Mouse (Mus musculus) liver, postnatal 0 days (tissue): ENCODE data around the gene Psd. TPM values are rescaled to one million over a fixed set of nuclear protein-coding genes. Genes with fewer than 3 reads are reported as not detected.

ENCODE experiments used
- ATAC-seq: fragments of 200-750 bp; cut with Nextera tagmentation; 2 replicates; pipeline ENCODE4 v1.8.0; 2017; ENCODE audit warnings: mild to moderate bottlenecking, moderate library complexity
- DNase-seq: peaks from one replicate; pipeline ENCODE4 v3.0.0-alpha.2; 2016
- H3K27ac ChIP-seq: fragments of 300-500 bp; sonication (generic); 2 replicates; pipeline ENCODE4 v1.5.1; 2014; ENCODE audit warnings: antibody characterized with exemption, moderate library complexity, mild to moderate bottlenecking, low read depth
- H3K27me3 ChIP-seq: fragments of 300-500 bp; sonication (generic); 2 replicates; pipeline ENCODE4 v1.6.1; 2014; ENCODE audit warnings: low read length, control low read depth, mixed read lengths; ENCODE audit not compliant: insufficient read depth
- H3K36me3 ChIP-seq: fragments of 300-500 bp; sonication (generic); replicated peaks from 2 replicates; pipeline ENCODE4 v1.6.1; 2014; ENCODE audit warnings: mild to moderate bottlenecking, control low read depth, low read length, moderate library complexity, mixed read lengths; ENCODE audit not compliant: insufficient read depth
- H3K4me1 ChIP-seq: fragments of 300-500 bp; sonication (generic); 2 replicates; pipeline ENCODE4 v1.6.1; 2014; ENCODE audit warnings: antibody characterized with exemption, mild to moderate bottlenecking, control low read depth; ENCODE audit not compliant: insufficient read depth
- H3K4me2 ChIP-seq: fragments of 300-500 bp; sonication (generic); 2 replicates; pipeline ENCODE4 v1.6.1; 2014; ENCODE audit warnings: low read depth, mild to moderate bottlenecking, low read length, moderate library complexity, mixed read lengths
- H3K4me3 ChIP-seq: fragments of 300-500 bp; sonication (generic); 2 replicates; pipeline ENCODE4 v1.5.1; 2014; ENCODE audit warnings: low read depth, low read length
- H3K9ac ChIP-seq: fragments of 300-500 bp; sonication (generic); replicated peaks from 2 replicates; pipeline ENCODE4 v1.6.1; 2014; ENCODE audit warnings: mild to moderate bottlenecking, moderate library complexity
- H3K9me3 ChIP-seq: fragments of 300-500 bp; sonication (generic); 2 replicates; pipeline ENCODE4 v1.6.1; 2016; ENCODE audit warnings: mild to moderate bottlenecking, control low read depth, low read length, mixed read lengths
- CTCF ChIP-seq: sonication (generic); IDR thresholded peaks from 2 replicates; pipeline ENCODE4 v1.5.1; 2016; ENCODE audit warnings: antibody characterized with exemption, low read depth
- EP300 ChIP-seq: IDR thresholded peaks from 2 replicates; pipeline ENCODE4 v1.6.1; 2016; ENCODE audit warnings: antibody characterized with exemption, low read depth, mild to moderate bottlenecking
- WGBS: fragments of 180-500 bp; shearing (Covaris S2); extraction: QIAGEN DNeasy Blood & Tissue Kit; methylation state at CpG from one replicate; pipeline ENCODE4 v1.1.7; 2014; ENCODE audit not compliant: insufficient replicate concordance; 5-methylcytosine and 5-hydroxymethylcytosine counted together
- polyA plus RNA-seq: library from polyadenylated mRNA; unstranded; fragments of >200 nt; fragmentation: Nextera tagmentation; extraction: Ambion mirVana; gene quantifications from 2 replicates; pipeline ENCODE4 v1.2.1, GENCODE M21; 2015

Psd gene
- polyA plus RNA-seq, 1 experiment from 2014 or later = 2.0 TPM

GRCm38 (mm10) chr19:46305432-46306267 lies 21.3 kb downstream of the Psd start:
- WGBS = 2% methylated on average over 42 of the region's 43 CpGs
- ATAC-seq = peak; percentile 71
- H3K27ac ChIP-seq = peak overlapping the region; percentile 81
- H3K4me3 ChIP-seq = peak overlapping the region; percentile 61
- H3K36me3 ChIP-seq = peaks cover 13% of the 10 kb centered on the region
- no peaks in the 10 kb centered on the region for H3K9me3 ChIP-seq
- peak; percentile 94 for DNase-seq
- TF ChIP-seq CTCF (peak; percentile 6; the same call in 1 of the 2 replicates), EP300 (0 out of 2 replicates have a peak, but pooled peaks have one; percentile 20)
- peak overlapping the region; percentile 82 for H3K4me2 ChIP-seq
- H3K27me3 ChIP-seq = no peaks in the 10 kb centered on the region
- H3K4me1 ChIP-seq = peaks cover 22% of the 10 kb centered on the region
- peak overlapping the region; percentile 61 for H3K9ac ChIP-seq

- DNase-seq (no peak), ATAC-seq (peak; percentile 39)
- Histone ChIP-seq H3K36me3 (peaks cover 11% of the 10 kb centered on the region), H3K9me3 (no peaks in the 10 kb centered on the region), H3K27ac (peak overlapping the region; percentile 81), H3K27me3 (no peaks in the 10 kb centered on the region), H3K4me1 (peaks cover 22% of the 10 kb centered on the region), H3K4me3 (peak overlapping the region; percentile 61), H3K4me2 (peak overlapping the region; percentile 82), H3K9ac (peak overlapping the region; percentile 61)
- no peak for TF ChIP-seq CTCF
- TF ChIP-seq EP300 = no peak
- under 1% methylated on average over 34 of the region's 34 CpGs for WGBS
Measured at GRCm38 (mm10) chr19:46304908-46305333, 22.0 kb downstream of the Psd start.

GRCm38 (mm10) chr19:46304216-46304841 lies 22.6 kb downstream of the Psd start, which contains the start of gene Nfkb2:
Nfkb2 (plus strand) TSS chr19:46304320.
- peaks cover 20% of the 10 kb centered on the region for H3K4me1 ChIP-seq
- peak; percentile 6; the same call in 1 of the 2 replicates for TF ChIP-seq EP300
- TF ChIP-seq CTCF = peak; percentile 94
- H3K9me3 ChIP-seq = no peaks in the 10 kb centered on the region
- no peaks in the 10 kb centered on the region for H3K27me3 ChIP-seq
- H3K36me3 ChIP-seq = peaks cover 7% of the 10 kb centered on the region
- ATAC-seq (peak; percentile 89), DNase-seq (peak; percentile 92)
- H3K9ac ChIP-seq = peak within 1 kb of the TSS; percentile 61
- peak within 1 kb of the TSS; percentile 61 for H3K4me3 ChIP-seq
- peak within 1 kb of the TSS; percentile 81 for H3K27ac ChIP-seq
- H3K4me2 ChIP-seq = peak within 1 kb of the TSS; percentile 82
- under 1% methylated on average over 39 of the region's 39 CpGs for WGBS

- Histone ChIP-seq H3K36me3 (peaks cover 6% of the 10 kb centered on the region), H3K4me1 (peaks cover 13% of the 10 kb centered on the region), H3K4me3 (peak overlapping the region; percentile 61), H3K27ac (peak overlapping the region; percentile 81), H3K9ac (0 out of 2 replicates have a peak overlapping the region, but pooled peaks have one; percentile 8), H3K4me2 (peak overlapping the region; percentile 82), H3K27me3 (no peaks in the 10 kb centered on the region), H3K9me3 (no peaks in the 10 kb centered on the region)
- WGBS = 55% methylated on average over 18 of the region's 18 CpGs
- DNase-seq (no peak), ATAC-seq (no peak)
- TF ChIP-seq EP300 (no peak), CTCF (no peak)
Measured at GRCm38 (mm10) chr19:46303251-46304215, 23.4 kb downstream of the Psd start.

- ATAC-seq = no peak
- H3K4me1 ChIP-seq = peaks cover 12% of the 10 kb centered on the region
- no peak overlapping the region for H3K4me2 ChIP-seq
- H3K4me3 ChIP-seq = no peak overlapping the region
- H3K27me3 ChIP-seq = no peaks in the 10 kb centered on the region
- H3K9me3 ChIP-seq = no peaks in the 10 kb centered on the region
- H3K9ac ChIP-seq = no peak overlapping the region
- WGBS = 79% methylated on average over 4 of the region's 4 CpGs
- H3K36me3 ChIP-seq = peaks cover 2% of the 10 kb centered on the region; the same call in 1 of the 2 replicates
- no peak overlapping the region for H3K27ac ChIP-seq
- no peak for DNase-seq
- TF ChIP-seq CTCF (no peak), EP300 (no peak)
Measured at GRCm38 (mm10) chr19:46302551-46302950, 24.4 kb downstream of the Psd start.
